ENCODE assay signal across 18 mouse cellular contexts in genomic region chr3:35822036-35822435, GRCm38 (mm10).
"Had no signal": no experiment of that assay in that cellular context is flagged by ENCODE, and none has a peak within 500 bp of the region (broad histone marks: within the 10 kb centered on the region; RNA-seq: fewer than 3 reads in every experiment).

No protein-coding gene starts in this region.

- H3K4me1 ChIP-seq: lung, embryonic 15.5 days; midbrain, embryonic 10.5 days; midbrain, embryonic 12.5 days; neural tube, embryonic 12.5 days; stomach, embryonic 15.5 days had no signal

- ATAC-seq: liver, postnatal 0 days; lung, postnatal 0 days; midbrain, embryonic 16.5 days had no signal

- H3K4me3 ChIP-seq: lung, embryonic 15.5 days; midbrain, embryonic 10.5 days; midbrain, embryonic 12.5 days; neural tube, embryonic 12.5 days; stomach, embryonic 15.5 days had no signal

- H3K9ac ChIP-seq: liver, postnatal 0 days; lung, embryonic 15.5 days; midbrain, embryonic 12.5 days; neural tube, embryonic 12.5 days; stomach, embryonic 15.5 days had no signal

- H3K9me3 ChIP-seq: lung, embryonic 15.5 days; midbrain, embryonic 10.5 days; midbrain, embryonic 12.5 days; neural tube, embryonic 12.5 days; stomach, embryonic 15.5 days had no signal

- H3K27me3 ChIP-seq: lung, embryonic 15.5 days; midbrain, embryonic 12.5 days; neural tube, embryonic 12.5 days; stomach, embryonic 15.5 days had no signal

- H3K4me2 ChIP-seq: lung, embryonic 15.5 days; midbrain, embryonic 12.5 days; neural tube, embryonic 12.5 days; stomach, embryonic 15.5 days had no signal

- H3K27ac ChIP-seq: lung, embryonic 15.5 days; macrophage; midbrain, embryonic 10.5 days; midbrain, embryonic 12.5 days; neural tube, embryonic 12.5 days; stomach, embryonic 15.5 days; stomach, postnatal 0 days had no signal

- DNase-seq: liver, postnatal 0 days; lung, adult 2 months; lung, postnatal 14 days; lung, postnatal 36 days; midbrain, embryonic 14.5 days; right cerebral cortex, postnatal 14 days; thymus, adult 2 months; thymus, postnatal 25 days; thymus, postnatal 4 days had no signal
